ENCODE assay signal across 25 mouse cellular contexts in the genomic region with DNA sequence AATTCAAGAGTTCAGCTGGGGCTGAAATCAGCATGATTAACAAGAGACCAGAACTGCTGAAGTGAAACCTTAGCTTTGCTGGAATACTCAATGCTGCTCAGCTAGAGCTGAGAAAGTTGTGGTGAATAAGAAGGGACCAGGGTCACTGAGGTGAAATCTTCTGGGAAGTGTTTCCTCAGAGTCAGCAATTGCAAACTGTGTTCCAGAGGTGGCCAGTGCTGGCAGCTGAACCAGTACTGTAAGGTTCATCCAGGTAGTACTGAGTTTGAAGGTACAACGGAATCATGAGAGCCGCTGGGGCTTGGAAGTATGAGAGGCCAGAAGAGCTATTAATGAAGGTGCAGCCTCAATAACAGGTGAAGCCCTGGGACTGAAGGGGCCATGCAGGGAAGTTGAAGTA.
"Had no signal": no experiment of that assay in that cellular context is flagged by ENCODE, and none has a peak within 500 bp of the region (broad histone marks: within the 10 kb centered on the region; RNA-seq: fewer than 3 reads in every experiment).

No protein-coding gene starts in this region.

- DNase-seq: gastrocnemius, adult 2 months; gastrocnemius, postnatal 10 days; gastrocnemius, postnatal 25 days; heart, adult 2 months; heart, postnatal 10 days; heart, postnatal 4 days; liver; liver, embryonic 13.5 days; liver, postnatal 0 days had no signal

- H3K9me3 ChIP-seq: hindbrain, embryonic 10.5 days; hindbrain, embryonic 12.5 days; intestine, embryonic 15.5 days; limb, embryonic 10.5 days; limb, embryonic 12.5 days; liver, embryonic 13.5 days; liver, embryonic 15.5 days had no signal

- H3K27ac ChIP-seq: gastrocnemius, adult 2 months; heart, adult 2 months; hindbrain, embryonic 10.5 days; hindbrain, embryonic 12.5 days; hindbrain, embryonic 14.5 days; intestine, embryonic 15.5 days; kidney, postnatal 0 days; layer of hippocampus, adult 2 months; left cerebral cortex, adult 2 months; limb, embryonic 10.5 days; limb, embryonic 12.5 days; liver, embryonic 13.5 days; liver, embryonic 15.5 days had no signal

- H3K36me3 ChIP-seq: hindbrain, embryonic 10.5 days; hindbrain, embryonic 12.5 days; intestine, embryonic 15.5 days; limb, embryonic 10.5 days; limb, embryonic 12.5 days; liver, embryonic 13.5 days; liver, embryonic 15.5 days had no signal

- ATAC-seq: forebrain, embryonic 16.5 days; hindbrain, embryonic 16.5 days; inflammation-experienced regulatory T-cells, adult 6 months; intestine, embryonic 15.5 days; intestine, postnatal 0 days; liver, postnatal 0 days had no signal

- H3K4me1 ChIP-seq: hindbrain, embryonic 10.5 days; hindbrain, embryonic 12.5 days; intestine, embryonic 15.5 days; limb, embryonic 10.5 days; limb, embryonic 12.5 days; liver, embryonic 13.5 days; liver, embryonic 15.5 days had no signal

- H3K4me2 ChIP-seq: heart, embryonic 11.5 days; hindbrain, embryonic 12.5 days; hindbrain, embryonic 14.5 days; intestine, embryonic 15.5 days; limb, embryonic 12.5 days; liver, embryonic 11.5 days; liver, embryonic 13.5 days; liver, embryonic 15.5 days had no signal

- H3K9ac ChIP-seq: hindbrain, embryonic 12.5 days; hindbrain, embryonic 14.5 days; intestine, embryonic 15.5 days; limb, embryonic 12.5 days; liver, embryonic 13.5 days; liver, embryonic 15.5 days; liver, postnatal 0 days had no signal

- H3K27me3 ChIP-seq: hindbrain, embryonic 12.5 days; intestine, embryonic 15.5 days; limb, embryonic 12.5 days; liver, embryonic 13.5 days; liver, embryonic 15.5 days had no signal

- H3K4me3 ChIP-seq: gastrocnemius, adult 2 months; heart, adult 2 months; hindbrain, embryonic 10.5 days; hindbrain, embryonic 12.5 days; intestine, embryonic 15.5 days; layer of hippocampus, adult 2 months; left cerebral cortex, adult 2 months; limb, embryonic 10.5 days; limb, embryonic 12.5 days; liver, embryonic 13.5 days; liver, embryonic 15.5 days had no signal
